Mouse (Mus musculus) cortical plate, adult 2 months (tissue): Measurements from ENCODE around the gene Gm14569.

Source experiments
- CTCF ChIP-seq: fragments of 200-500 bp; IDR thresholded peaks from 2 replicates; pipeline ENCODE4 v1.5.1; 2011; ENCODE audit warnings: mild to moderate bottlenecking, control low read depth, low read length; ENCODE audit not compliant: insufficient read depth; ENCODE audit errors: extremely low read depth
- POLR2A ChIP-seq: fragments of 200-500 bp; IDR thresholded peaks from 2 replicates; pipeline ENCODE4 v1.6.1; 2011; ENCODE audit warnings: mild to moderate bottlenecking, low read length, control low read depth; ENCODE audit not compliant: insufficient read depth; ENCODE audit errors: extremely low read depth

GRCm38 (mm10) chrX:36437932-36438331 lies 53.7 kb downstream of the Gm14569 start:
- TF ChIP-seq CTCF (no peak), POLR2A (no peak)
